Mouse (Mus musculus): Measurements from ENCODE around the gene Zfp979.
"Not testable (repeated sequence)": the region's sequence is repeated elsewhere in the genome, so short reads cannot be mapped to it uniquely, and the experiment has no call there.

Gene Zfp979

DNA sequence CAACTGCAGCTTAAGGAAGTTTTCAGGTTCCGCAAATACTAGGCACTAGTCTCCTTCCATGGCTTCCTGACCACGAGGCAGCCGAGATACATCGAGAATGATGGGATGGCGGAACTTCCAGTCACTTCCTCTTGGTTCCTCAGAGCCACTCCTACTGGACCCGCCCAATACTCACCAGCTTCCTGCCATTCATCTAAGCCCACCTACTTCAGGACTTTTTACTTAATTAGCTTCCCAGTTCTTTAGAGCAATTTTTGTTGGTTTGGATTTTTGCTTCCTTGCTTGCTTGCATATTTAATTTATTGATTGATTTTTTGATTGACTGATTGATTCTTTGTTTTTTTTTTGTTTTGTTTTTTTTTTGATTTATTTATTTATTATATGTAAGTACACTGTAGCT is at the start of gene Zfp979:
TSS of gene Zfp979 (minus strand) at position 101 of the 400 bp plus-strand sequence.
- not testable (repeated sequence) for DNase-seq

DNA sequence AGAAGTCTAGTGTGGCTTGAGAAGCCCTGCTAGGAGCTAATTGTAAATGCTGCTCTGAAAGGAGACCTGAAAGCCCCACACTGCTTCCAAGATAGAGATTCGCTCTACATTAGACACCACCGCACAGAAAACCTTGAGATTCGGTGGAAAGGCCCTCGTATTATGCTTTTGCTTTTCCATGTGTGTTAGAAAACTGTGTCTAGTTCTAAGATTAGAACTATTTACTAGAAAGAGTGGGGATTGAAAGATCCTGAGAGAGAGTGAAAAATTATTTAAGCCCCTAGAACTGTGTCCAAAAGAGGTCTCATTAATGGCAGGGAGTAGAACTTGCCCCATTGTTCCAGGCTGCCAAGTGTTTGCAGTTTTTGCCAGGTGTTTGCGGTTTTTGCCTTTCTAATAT is 12.9 kb upstream of the Zfp979 start:
- DNase-seq: not testable (repeated sequence)

DNA sequence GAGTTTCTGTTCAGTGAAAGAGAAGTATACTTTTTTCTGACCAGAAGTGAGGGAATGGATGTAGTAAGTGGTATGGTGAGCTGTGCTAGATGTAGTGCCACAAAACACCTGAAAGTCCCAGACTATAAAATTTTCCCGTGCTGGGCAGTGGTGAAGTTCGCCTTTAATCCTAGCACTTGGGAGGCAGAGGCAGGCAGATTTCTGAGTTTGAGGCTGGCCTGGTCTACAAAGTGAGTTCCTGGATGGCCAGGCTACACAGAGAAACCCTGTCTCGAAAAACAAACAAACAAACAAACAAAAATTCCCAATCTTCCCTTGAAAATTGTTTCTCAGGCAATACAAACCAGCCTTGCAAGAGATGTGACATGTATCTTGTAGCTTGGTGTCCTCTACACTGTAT is 5.1 kb upstream of the Zfp979 start:
- not testable (repeated sequence) for DNase-seq

DNA sequence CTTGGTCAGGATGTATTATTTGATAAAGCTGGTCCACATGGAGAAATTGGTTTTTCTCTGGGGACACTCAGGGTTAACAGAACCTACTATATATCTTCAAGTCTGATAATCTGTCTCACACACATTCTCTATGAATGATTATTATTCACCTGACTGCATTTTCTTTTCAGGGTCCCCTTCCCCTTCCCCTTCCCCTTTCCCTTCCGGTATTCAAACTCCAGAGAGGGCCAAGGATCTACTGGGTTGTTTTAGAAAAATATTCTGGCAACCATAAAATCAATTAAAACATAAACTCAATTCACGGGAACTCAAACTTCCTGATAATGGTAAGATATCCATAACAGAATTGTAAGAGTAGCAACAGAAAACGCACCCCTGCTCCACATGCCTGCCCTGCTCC is 381 bp downstream of the Zfp979 start:
- DNase-seq: not testable (repeated sequence)

DNA sequence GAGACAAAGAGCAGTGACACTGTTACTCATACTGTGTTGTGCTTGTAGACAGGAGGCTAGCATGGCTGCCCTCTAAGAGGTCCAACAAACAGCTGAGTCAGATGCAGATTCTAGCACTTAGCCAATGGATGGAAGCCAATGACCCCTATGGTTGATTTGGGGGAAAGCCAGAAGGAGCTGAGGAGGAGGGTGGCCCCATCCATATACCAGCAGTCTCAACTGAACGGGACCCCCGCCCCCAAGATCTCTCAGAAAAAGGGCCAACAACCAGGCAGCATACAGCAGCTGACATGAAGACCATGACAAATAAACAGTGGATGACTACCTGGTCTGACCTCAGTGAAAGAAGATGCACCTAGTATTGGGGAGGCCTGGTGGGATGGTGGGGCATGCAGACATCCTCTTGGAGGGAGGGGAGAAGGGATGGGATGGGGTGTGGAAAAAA is 8.5 kb downstream of the Zfp979 start:
- DNase-seq: not testable (repeated sequence)

- not testable (repeated sequence) for DNase-seq
Measured at GRCm38 (mm10) chr4:147606511-147606910, 35.8 kb downstream of the Zfp979 start.

GRCm38 (mm10) chr4:147605521-147605920 is 36.8 kb downstream of the Zfp979 start:
- no peak for DNase-seq

DNA sequence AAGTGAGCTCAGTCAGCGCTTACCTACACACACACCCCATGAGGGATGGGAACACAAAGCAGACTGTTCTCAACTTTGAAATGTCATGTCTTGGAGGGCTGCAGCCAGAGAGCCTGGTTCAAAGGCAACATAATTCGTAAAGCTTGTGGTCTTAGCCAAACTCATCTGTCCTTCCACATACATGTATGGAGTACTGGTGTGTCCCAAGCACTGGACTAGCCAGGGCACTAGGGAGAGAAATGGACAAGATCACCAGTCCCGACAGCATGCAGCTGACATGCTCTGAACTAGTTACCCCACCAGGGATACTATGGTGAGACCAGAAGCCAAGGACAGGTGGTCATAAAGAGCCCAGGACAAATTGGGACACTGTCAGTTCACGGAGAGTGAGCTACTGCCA is 38.5 kb downstream of the Zfp979 start:
- DNase-seq: no peak

- DNase-seq: no peak
Measured at GRCm38 (mm10) chr4:147601881-147602280, 40.4 kb downstream of the Zfp979 start.

- DNase-seq: no peak
Measured at GRCm38 (mm10) chr4:147598831-147599230, 43.5 kb downstream of the Zfp979 start.

GRCm38 (mm10) chr4:147597685-147598084 is 44.6 kb downstream of the Zfp979 start:
- DNase-seq: no peak

- DNase-seq: not testable (repeated sequence)
Measured at GRCm38 (mm10) chr4:147594630-147595029, 47.7 kb downstream of the Zfp979 start.

- no peak for DNase-seq
Measured at GRCm38 (mm10) chr4:147586511-147587473, 55.5 kb downstream of the Zfp979 start.

DNA sequence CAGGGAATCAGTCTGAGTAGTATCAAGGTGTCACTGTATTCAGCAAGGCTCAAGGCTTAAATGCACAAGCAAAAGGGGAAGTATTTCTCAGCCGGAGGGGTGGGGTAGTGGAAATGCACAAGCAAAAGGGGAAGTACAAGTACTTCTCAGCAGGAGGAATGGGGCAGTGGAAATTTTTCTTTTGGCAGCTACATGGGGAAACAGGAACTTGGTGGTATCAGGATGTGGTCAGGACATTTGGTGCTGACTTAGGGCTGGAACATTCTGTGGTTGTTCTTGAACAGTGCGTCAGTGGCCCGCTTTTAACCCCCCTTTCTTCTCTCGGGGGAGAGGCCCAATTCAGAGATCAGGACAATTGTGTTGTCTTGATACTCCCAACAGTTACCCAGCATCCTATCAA is 62.9 kb downstream of the Zfp979 start:
- DNase-seq: not testable (repeated sequence)

DNA sequence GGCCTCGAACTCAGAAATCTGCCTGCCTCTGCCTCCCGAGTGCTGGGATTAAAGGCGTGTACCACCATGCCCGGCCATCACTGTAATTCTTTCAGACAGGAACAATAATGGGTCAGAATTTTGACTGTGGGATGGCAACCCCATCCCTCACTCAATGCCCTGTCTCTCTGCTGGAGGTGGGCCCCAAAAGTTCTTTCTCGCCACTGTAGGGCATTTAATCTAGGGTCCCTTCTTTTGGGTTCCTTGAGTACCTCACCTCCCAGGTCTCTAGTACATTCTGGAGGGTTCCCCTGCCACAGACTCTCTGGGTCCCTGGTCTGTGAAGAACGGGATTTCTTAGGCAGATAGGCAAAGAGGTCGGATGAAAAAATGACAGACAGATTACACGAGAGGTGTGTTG is 71.2 kb downstream of the Zfp979 start:
- DNase-seq: not testable (repeated sequence)

DNA sequence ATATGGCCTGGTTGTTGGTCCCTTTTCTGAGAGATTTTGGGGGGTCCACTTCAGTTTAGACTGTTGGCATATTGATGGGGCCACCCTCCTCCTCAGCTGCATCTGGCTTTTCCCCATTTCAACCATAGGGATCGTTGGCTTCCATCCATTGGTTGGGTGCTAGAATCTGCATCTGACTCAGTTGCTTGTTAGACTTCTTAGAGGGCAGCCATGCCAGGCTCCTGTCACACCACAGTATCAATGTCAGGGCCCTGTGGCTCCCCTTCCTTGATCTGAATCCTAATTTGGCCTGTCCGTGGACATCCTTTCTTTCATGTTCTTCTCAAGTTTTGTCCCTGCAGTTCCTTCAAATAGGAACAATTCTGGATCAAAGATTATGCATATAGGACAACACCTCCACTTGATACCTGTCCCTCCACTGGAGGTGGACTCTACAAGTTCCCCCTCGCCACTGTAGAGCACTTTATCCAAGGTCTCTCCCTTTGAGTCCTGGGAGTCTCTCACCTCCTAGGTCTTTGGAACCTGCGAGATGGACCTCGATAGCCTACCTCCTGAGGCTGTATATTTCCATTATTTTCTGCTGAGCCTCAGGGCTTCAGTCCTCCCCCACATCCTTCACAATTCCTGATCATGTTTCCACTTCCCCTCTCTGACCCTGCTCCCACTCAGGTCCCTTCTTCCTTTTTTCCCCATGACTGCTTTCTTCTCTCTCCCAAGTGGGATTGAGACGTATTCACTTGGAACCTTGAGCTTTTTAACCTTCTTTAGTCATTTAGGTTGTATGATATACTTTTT is 76.7 kb downstream of the Zfp979 start:
- DNase-seq: no peak

Measured in cerebellum, postnatal 14 days (tissue).